In the genomic region with DNA sequence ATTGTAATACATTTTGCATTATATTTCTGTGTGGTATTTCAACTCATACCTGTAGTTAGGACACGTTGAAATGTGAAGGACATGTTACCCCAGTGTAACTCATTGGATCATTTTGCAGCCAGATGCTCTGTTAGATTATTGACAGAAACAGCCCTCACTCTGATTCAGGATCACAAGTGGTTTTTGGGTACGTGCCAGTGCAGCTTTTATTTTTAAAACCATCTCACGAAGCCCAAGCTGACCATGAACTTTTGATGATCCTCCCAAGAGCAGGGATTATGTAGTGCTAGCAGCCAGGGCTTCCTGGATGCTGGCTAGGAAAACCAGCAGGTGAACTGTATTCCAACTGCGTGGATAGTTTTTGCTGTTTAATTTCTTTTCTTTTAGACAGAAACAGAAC, we compare ENCODE assay signal across 12 mouse cellular contexts. TPM values are rescaled to one million over a fixed set of nuclear protein-coding genes. Genes with fewer than 3 reads are reported as not detected.
DNase-seq lines count a peak whose midpoint lies in the region.
"Had no signal": no experiment of that assay in that cellular context is flagged by ENCODE, and none has a peak within 500 bp of the region (broad histone marks: within the 10 kb centered on the region; RNA-seq: fewer than 3 reads in every experiment).

No protein-coding gene starts in this region.

- DNase-seq in heart, adult 18-20 months, result peak; percentile 16 to 18
- no peak for DNase-seq in heart, postnatal 4 days
- DNase-seq in MN1 (ENCODE audit: low spot score) (peak; percentile 14), adipocyte (ENCODE audit: low spot score) (peak; percentile 17)
- DNase-seq in brain, adult 2 months (ENCODE audit: low read depth, low spot score), result peak; percentile 11
- DNase-seq in embryo, embryonic 10 days (ENCODE audit: low spot score), result no peak
- DNase-seq in c-Kit-positive CD71-positive TER-119-positive erythroid progenitor cells, embryonic 14.5 days (ENCODE audit: low spot score), result no peak
- DNase-seq: cerebellum, adult 11 months; cerebellum, postnatal 25 days; kidney, adult 11 months; kidney, postnatal 14 days; right cerebral cortex, postnatal 25 days had no signal

RNA-seq across cellular contexts. Expression of a gene that starts 19.6 kb away (rescaled TPM):
- 10 to 100 TPM; 55.7 to 60.8 TPM for total RNA-seq in heart, adult 18-20 months (2021)
- 10 to 100 TPM; 49.8 to 50.4 TPM for total RNA-seq in heart, postnatal 4 days (2021)

Comparison
In these comparisons a context has a peak if more than half of its experiments do, and no peak if none do; other contexts are left out.
1. DNase-seq: peak in heart, adult 18-20 months (2 of 2), MN1 (single experiment), adipocyte (single experiment) and brain, adult 2 months (single experiment); none in heart, postnatal 4 days (single experiment), embryo, embryonic 10 days (single experiment) and c-Kit-positive CD71-positive TER-119-positive erythroid progenitor cells, embryonic 14.5 days (single experiment).